9 mouse cellular contexts compared by ENCODE assay signal in the genomic region with DNA sequence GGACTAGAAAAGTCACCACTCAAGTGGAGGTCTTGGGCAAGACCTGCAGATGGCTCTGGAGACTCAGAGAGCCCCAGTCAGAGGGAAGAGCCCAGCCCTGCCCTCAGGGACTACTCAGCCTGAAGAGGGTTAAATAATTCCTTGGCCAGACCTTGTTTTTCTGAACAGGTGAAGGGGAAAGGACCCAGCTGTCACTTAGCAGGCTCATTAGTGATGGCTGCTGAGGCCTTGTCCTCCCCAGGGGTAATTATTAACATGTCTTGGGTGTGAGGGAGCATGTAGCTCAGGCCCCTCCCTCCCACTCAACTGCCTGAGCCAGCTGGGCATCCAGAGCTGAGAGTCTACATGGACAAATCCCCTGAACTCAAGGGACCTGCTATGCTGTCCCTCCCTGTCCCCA.
DNase-seq lines count a peak whose midpoint lies in the region; ATAC-seq and TF ChIP-seq lines count a peak whose summit lies in the region.
"Had no signal": no experiment of that assay in that cellular context is flagged by ENCODE, and none has a peak within 500 bp of the region (broad histone marks: within the 10 kb centered on the region; RNA-seq: fewer than 3 reads in every experiment).

No protein-coding gene starts in this region.

- H3K9ac ChIP-seq in embryonic facial prominence, embryonic 13.5 days = no peak overlapping the region
- H3K9ac ChIP-seq in kidney, embryonic 15.5 days = no peak overlapping the region
- H3K9ac ChIP-seq: liver, embryonic 14.5 days had no signal

- H3K4me1 ChIP-seq in embryonic facial prominence, embryonic 13.5 days = peaks cover 25% of the 10 kb centered on the region
- peaks cover 56% of the 10 kb centered on the region for H3K4me1 ChIP-seq in kidney, embryonic 15.5 days

- H3K9me3 ChIP-seq in embryonic facial prominence, embryonic 13.5 days = no peaks in the 10 kb centered on the region
- no peaks in the 10 kb centered on the region for H3K9me3 ChIP-seq in kidney, embryonic 15.5 days (replicated peaks)

- H3K27me3 ChIP-seq in embryonic facial prominence, embryonic 13.5 days = no peaks in the 10 kb centered on the region
- 0 out of 2 replicates have a peak, but pooled peaks cover 2% of the 10 kb centered on the region for H3K27me3 ChIP-seq in kidney, embryonic 15.5 days

- no peak overlapping the region for H3K4me3 ChIP-seq in gastrocnemius, adult 2 months
- H3K4me3 ChIP-seq in embryonic facial prominence, embryonic 13.5 days = no peak overlapping the region
- H3K4me3 ChIP-seq in kidney, embryonic 15.5 days (replicated peaks) = no peak overlapping the region

- H3K4me2 ChIP-seq in embryonic facial prominence, embryonic 13.5 days = no peak overlapping the region
- no peak overlapping the region for H3K4me2 ChIP-seq in kidney, embryonic 15.5 days

- no peak for TF ChIP-seq CTCF in gastrocnemius, adult 2 months (IDR thresholded peaks at IDR 0.05)

- DNase-seq in gastrocnemius, adult 2 months = peak; percentile 4
- no peak for DNase-seq in gastrocnemius, postnatal 14 days
- peak; percentile 40 to 71 for DNase-seq in lung, postnatal 4 days
- no peak for DNase-seq in heart, postnatal 4 days
- DNase-seq in ovary, postnatal 14 days (ENCODE audit: low spot score) = no peak
- no peak for DNase-seq in Muller cell, postnatal 12 days (ENCODE audit: inconsistent ontology term)

- peak; percentile 38; the same call in 1 of the 2 replicates for ATAC-seq in embryonic facial prominence, embryonic 13.5 days (ENCODE audit: insufficient number of reproducible peaks, insufficient read depth, low FRiP score, low TSS enrichment, low read depth)
- peak; percentile 69 for ATAC-seq in kidney, embryonic 15.5 days (replicated peaks; ENCODE audit: low FRiP score)

- H3K27ac ChIP-seq in gastrocnemius, adult 2 months = no peak overlapping the region
- H3K27ac ChIP-seq in embryonic facial prominence, embryonic 13.5 days = no peak overlapping the region
- H3K27ac ChIP-seq in kidney, embryonic 15.5 days = peak overlapping the region; percentile 62
- H3K27ac ChIP-seq: liver, embryonic 14.5 days had no signal

- H3K36me3 ChIP-seq in embryonic facial prominence, embryonic 13.5 days = no peaks in the 10 kb centered on the region
- no peaks in the 10 kb centered on the region for H3K36me3 ChIP-seq in kidney, embryonic 15.5 days

- intact Hi-C loops in gastrocnemius, adult 2 months (cut with DNase I) = no loop called here
- intact Hi-C loops in gastrocnemius, postnatal 14 days (cut with DNase I; ENCODE audit: low total_unique reads) = no loop called here

Comparison
In these comparisons a context has a peak if more than half of its experiments do, and no peak if none do; other contexts are left out.
1. DNase-seq: peak in gastrocnemius, adult 2 months (single experiment) and lung, postnatal 4 days (2 of 2); none in gastrocnemius, postnatal 14 days (single experiment), heart, postnatal 4 days (single experiment), ovary, postnatal 14 days (single experiment) and Muller cell, postnatal 12 days (single experiment).